Mouse (Mus musculus) forebrain, embryonic 15.5 days (tissue): ENCODE results near the gene Ndufb2. TPM values are rescaled to one million over a fixed set of nuclear protein-coding genes. Genes with fewer than 3 reads are reported as not detected.

Experiments used
- ATAC-seq: fragments of 200-750 bp; cut with Nextera tagmentation; replicated peaks from 2 replicates; pipeline ENCODE4 v1.8.0; 2017; ENCODE audit warnings: mild to moderate bottlenecking, moderate TSS enrichment, moderate library complexity
- H3K27ac ChIP-seq: fragments of 300-500 bp; sonication (generic); replicated peaks from 2 replicates; pipeline ENCODE4 v1.5.1; 2015; ENCODE audit warnings: mild to moderate bottlenecking, inconsistent platforms
- H3K27me3 ChIP-seq: fragments of 300-500 bp; sonication (generic); 2 replicates; pipeline ENCODE4 v1.6.1; 2015; ENCODE audit warnings: inconsistent platforms
- H3K36me3 ChIP-seq: fragments of 300-500 bp; sonication (generic); 2 replicates; pipeline ENCODE4 v1.6.1; 2015; ENCODE audit warnings: mild to moderate bottlenecking, inconsistent platforms
- H3K4me1 ChIP-seq: fragments of 300-500 bp; sonication (generic); 2 replicates; pipeline ENCODE4 v1.6.1; 2015; ENCODE audit warnings: inconsistent platforms
- H3K4me2 ChIP-seq: fragments of 300-500 bp; sonication (generic); replicated peaks from 2 replicates; pipeline ENCODE4 v1.6.1; 2015; ENCODE audit warnings: mild to moderate bottlenecking, inconsistent platforms
- H3K4me3 ChIP-seq: fragments of 300-500 bp; sonication (generic); 2 replicates; pipeline ENCODE4 v1.5.1; 2015; ENCODE audit warnings: mild to moderate bottlenecking, inconsistent platforms
- H3K9ac ChIP-seq: fragments of 300-500 bp; sonication (generic); replicated peaks from 2 replicates; pipeline ENCODE4 v1.6.1; 2015; ENCODE audit warnings: mild to moderate bottlenecking, inconsistent platforms
- H3K9me3 ChIP-seq: fragments of 300-500 bp; sonication (generic); 2 replicates; pipeline ENCODE4 v1.6.1; 2016; ENCODE audit warnings: inconsistent platforms
- WGBS: fragments of 180-500 bp; shearing (Covaris S2); methylation state at CpG from one replicate; pipeline ENCODE4 v1.1.7; 2015; ENCODE audit warnings: mixed read lengths; 5-methylcytosine and 5-hydroxymethylcytosine counted together
- polyA plus RNA-seq: library from polyadenylated mRNA; unstranded; fragments of >200 nt; fragmentation: Nextera tagmentation; extraction: Ambion mirVana; gene quantifications from 2 replicates; pipeline ENCODE4 v1.2.1, GENCODE M21; 2015

Ndufb2 gene
- polyA plus RNA-seq, 1 experiment from 2014 or later = 333 TPM

- H3K27ac ChIP-seq = no peak overlapping the region
Measured at GRCm38 (mm10) chr6:39559276-39559939, 33.0 kb upstream of the Ndufb2 start.

GRCm38 (mm10) chr6:39562166-39563015 lies 30.0 kb upstream of the Ndufb2 start:
- no peaks in the 10 kb centered on the region for H3K36me3 ChIP-seq
- ATAC-seq = peak; percentile 41
- H3K9ac ChIP-seq = no peak overlapping the region; the same call in 1 of the 2 replicates
- no peaks in the 10 kb centered on the region for H3K9me3 ChIP-seq
- peaks cover 14% of the 10 kb centered on the region for H3K4me1 ChIP-seq
- H3K4me3 ChIP-seq = no peak overlapping the region
- H3K27me3 ChIP-seq = no peaks in the 10 kb centered on the region
- no peak overlapping the region for H3K27ac ChIP-seq
- 17% methylated on average over 23 of the region's 23 CpGs for WGBS
- peak overlapping the region; percentile 29 for H3K4me2 ChIP-seq

More at GRCm38 (mm10) chr6:39559276-39559939, 33.0 kb upstream of the Ndufb2 start:
- ATAC-seq = no peak
- Histone ChIP-seq H3K36me3 (no peaks in the 10 kb centered on the region), H3K4me1 (peaks cover 41% of the 10 kb centered on the region), H3K9me3 (no peaks in the 10 kb centered on the region), H3K27me3 (no peaks in the 10 kb centered on the region), H3K9ac (no peak overlapping the region), H3K4me2 (no peak overlapping the region), H3K4me3 (no peak overlapping the region)
- whole genome bisulfite sequencing = 31% methylated on average over 6 of the region's 6 CpGs

GRCm38 (mm10) chr6:39567528-39567927 lies 24.8 kb upstream of the Ndufb2 start:
- ATAC-seq = no peak

GRCm38 (mm10) chr6:39570426-39570825 lies 21.9 kb upstream of the Ndufb2 start:
- H3K4me1 ChIP-seq = peaks cover 19% of the 10 kb centered on the region
- no peak for ATAC-seq
- no peaks in the 10 kb centered on the region for H3K27me3 ChIP-seq
- no peak overlapping the region for H3K27ac ChIP-seq
- no peak overlapping the region for H3K4me2 ChIP-seq
- no peak overlapping the region for H3K9ac ChIP-seq
- H3K4me3 ChIP-seq = no peak overlapping the region
- WGBS = 84% methylated on average over 3 of the region's 3 CpGs
- H3K36me3 ChIP-seq = no peaks in the 10 kb centered on the region
- H3K9me3 ChIP-seq = no peaks in the 10 kb centered on the region

More at GRCm38 (mm10) chr6:39567528-39567927, 24.8 kb upstream of the Ndufb2 start:
- H3K36me3 ChIP-seq = no peaks in the 10 kb centered on the region
- no peaks in the 10 kb centered on the region for H3K9me3 ChIP-seq
- WGBS = 16% methylated on average over 5 of the region's 5 CpGs
- no peak overlapping the region for H3K27ac ChIP-seq
- no peak overlapping the region for H3K4me2 ChIP-seq
- H3K4me3 ChIP-seq = no peak overlapping the region
- H3K4me1 ChIP-seq = no peaks in the 10 kb centered on the region
- no peaks in the 10 kb centered on the region for H3K27me3 ChIP-seq
- no peak overlapping the region for H3K9ac ChIP-seq

GRCm38 (mm10) chr6:39573791-39574554 lies 18.4 kb upstream of the Ndufb2 start, which contains the start of gene Adck2:
Gene Adck2 (plus strand): TSS chr6:39573873.
- under 1% methylated on average over 48 of the region's 49 CpGs for WGBS
- peak within 1 kb of the TSS; percentile 94 for H3K9ac ChIP-seq
- peak within 1 kb of the TSS; percentile 61 for H3K4me2 ChIP-seq
- peak within 1 kb of the TSS; percentile 95 for H3K27ac ChIP-seq
- peaks cover 19% of the 10 kb centered on the region for H3K4me1 ChIP-seq
- H3K27me3 ChIP-seq = no peaks in the 10 kb centered on the region
- H3K36me3 ChIP-seq = no peaks in the 10 kb centered on the region
- peak within 1 kb of the TSS; percentile 87 for H3K4me3 ChIP-seq
- ATAC-seq = peak; percentile 97
- H3K9me3 ChIP-seq = no peaks in the 10 kb centered on the region

- Histone ChIP-seq H3K27me3 (no peaks in the 10 kb centered on the region), H3K9ac (peak overlapping the region; percentile 94), H3K4me3 (peak overlapping the region; percentile 87), H3K4me1 (peaks cover 19% of the 10 kb centered on the region), H3K36me3 (peaks cover 5% of the 10 kb centered on the region), H3K9me3 (no peaks in the 10 kb centered on the region), H3K4me2 (peak overlapping the region; percentile 61), H3K27ac (peak overlapping the region; percentile 95)
- peak; percentile 21; the same call in 1 of the 2 replicates for ATAC-seq
- 23% methylated on average over 10 of the region's 10 CpGs for WGBS
Measured at GRCm38 (mm10) chr6:39574555-39574869, 17.9 kb upstream of the Ndufb2 start.

GRCm38 (mm10) chr6:39574951-39575350 lies 17.4 kb upstream of the Ndufb2 start:
- peak overlapping the region; percentile 94 for H3K9ac ChIP-seq
- no peak for ATAC-seq
- H3K36me3 ChIP-seq = peaks cover 9% of the 10 kb centered on the region
- peak overlapping the region; percentile 61 for H3K4me2 ChIP-seq
- H3K9me3 ChIP-seq = no peaks in the 10 kb centered on the region
- H3K27ac ChIP-seq = no peak overlapping the region
- H3K27me3 ChIP-seq = no peaks in the 10 kb centered on the region
- H3K4me3 ChIP-seq = peak overlapping the region; percentile 87; the same call in 1 of the 2 replicates
- WGBS = 72% methylated on average over 7 of the region's 7 CpGs
- peaks cover 19% of the 10 kb centered on the region for H3K4me1 ChIP-seq

- Histone ChIP-seq H3K4me2 (no peak overlapping the region), H3K9me3 (no peaks in the 10 kb centered on the region), H3K4me1 (peaks cover 8% of the 10 kb centered on the region), H3K27ac (no peak overlapping the region), H3K4me3 (no peak overlapping the region), H3K36me3 (peaks cover 46% of the 10 kb centered on the region), H3K9ac (no peak overlapping the region), H3K27me3 (no peaks in the 10 kb centered on the region)
- no peak for ATAC-seq
- 93% methylated on average over 7 of the region's 7 CpGs for WGBS
Measured at GRCm38 (mm10) chr6:39579552-39579951, 12.8 kb upstream of the Ndufb2 start.

GRCm38 (mm10) chr6:39580558-39580957 lies 11.8 kb upstream of the Ndufb2 start:
- no peak for ATAC-seq
- no peak overlapping the region for H3K4me3 ChIP-seq
- H3K9ac ChIP-seq = no peak overlapping the region
- no peaks in the 10 kb centered on the region for H3K27me3 ChIP-seq
- WGBS = 89% methylated on average over 2 of the region's 2 CpGs
- no peak overlapping the region for H3K4me2 ChIP-seq
- H3K4me1 ChIP-seq = no peaks in the 10 kb centered on the region
- H3K36me3 ChIP-seq = peaks cover 48% of the 10 kb centered on the region
- H3K27ac ChIP-seq = no peak overlapping the region
- H3K9me3 ChIP-seq = no peaks in the 10 kb centered on the region

GRCm38 (mm10) chr6:39581087-39581784 lies 11.1 kb upstream of the Ndufb2 start:
- H3K36me3 ChIP-seq = peaks cover 51% of the 10 kb centered on the region
- H3K27me3 ChIP-seq = no peaks in the 10 kb centered on the region
- ATAC-seq = no peak

GRCm38 (mm10) chr6:39585517-39585916 lies 6.9 kb upstream of the Ndufb2 start, which contains the start of gene Gm42420:
Gene Gm42420 (plus strand): TSS chr6:39585753.
- no peak within 1 kb of the TSS for H3K27ac ChIP-seq
- no peaks in the 10 kb centered on the region for H3K4me1 ChIP-seq
- H3K9ac ChIP-seq = no peak within 1 kb of the TSS
- H3K4me2 ChIP-seq = no peak within 1 kb of the TSS
- no peaks in the 10 kb centered on the region for H3K9me3 ChIP-seq
- H3K36me3 ChIP-seq = peaks cover 69% of the 10 kb centered on the region
- no peak within 1 kb of the TSS for H3K4me3 ChIP-seq
- no peaks in the 10 kb centered on the region for H3K27me3 ChIP-seq
- 93% methylated on average over 6 of the region's 6 CpGs for WGBS
- no peak for ATAC-seq

More at GRCm38 (mm10) chr6:39581087-39581784, 11.1 kb upstream of the Ndufb2 start:
- WGBS = 77% methylated on average over 7 of the region's 7 CpGs
- Histone ChIP-seq H3K27ac (no peak overlapping the region), H3K9ac (no peak overlapping the region), H3K4me3 (no peak overlapping the region), H3K4me1 (no peaks in the 10 kb centered on the region), H3K4me2 (no peak overlapping the region), H3K9me3 (no peaks in the 10 kb centered on the region)
